Mouse (Mus musculus) liver, embryonic 12.5 days (tissue): ENCODE data around the gene Racgap1. TPM values are rescaled to one million over a fixed set of nuclear protein-coding genes. Genes with fewer than 3 reads are reported as not detected.

Experiments
- ATAC-seq: fragments of 200-750 bp; cut with Nextera tagmentation; 2 replicates; pipeline ENCODE4 v1.8.0; 2017; ENCODE audit warnings: moderate number of reproducible peaks, mild to moderate bottlenecking, moderate library complexity
- H3K27ac ChIP-seq: fragments of 300-500 bp; sonication (generic); 2 replicates; pipeline ENCODE4 v1.5.1; 2016; ENCODE audit warnings: mild to moderate bottlenecking
- H3K27me3 ChIP-seq: fragments of 300-500 bp; sonication (generic); replicated peaks from 2 replicates; pipeline ENCODE4 v1.6.1; 2016; ENCODE audit warnings: mild to moderate bottlenecking, moderate library complexity
- H3K36me3 ChIP-seq: fragments of 300-500 bp; sonication (generic); 2 replicates; pipeline ENCODE4 v1.6.1; 2016; ENCODE audit warnings: mild to moderate bottlenecking, moderate library complexity
- H3K4me1 ChIP-seq: fragments of 300-500 bp; sonication (generic); 2 replicates; pipeline ENCODE4 v1.6.1; 2016
- H3K4me2 ChIP-seq: fragments of 300-500 bp; sonication (generic); 2 replicates; pipeline ENCODE4 v1.6.1; 2016; ENCODE audit warnings: mild to moderate bottlenecking, moderate library complexity
- H3K4me3 ChIP-seq: fragments of 300-500 bp; sonication (generic); 2 replicates; pipeline ENCODE4 v1.5.1; 2016; ENCODE audit warnings: mild to moderate bottlenecking, moderate library complexity
- H3K9ac ChIP-seq: fragments of 300-500 bp; sonication (generic); 2 replicates; pipeline ENCODE4 v1.6.1; 2016; ENCODE audit warnings: mild to moderate bottlenecking, moderate library complexity
- H3K9me3 ChIP-seq: fragments of 300-500 bp; sonication (generic); replicated peaks from 2 replicates; pipeline ENCODE4 v1.6.1; 2016; ENCODE audit warnings: mild to moderate bottlenecking, moderate library complexity
- WGBS: fragments of 180-500 bp; shearing (Covaris S2); methylation state at CpG from one replicate; pipeline ENCODE4 v1.1.7; 2016; ENCODE audit not compliant: insufficient replicate concordance; 5-methylcytosine and 5-hydroxymethylcytosine counted together
- polyA plus RNA-seq: library from polyadenylated mRNA; unstranded; fragments of >200 nt; fragmentation: Nextera tagmentation; extraction: Ambion mirVana; gene quantifications from 2 replicates; pipeline ENCODE4 v1.2.1, GENCODE M21; 2016

The Racgap1 gene
- polyA plus RNA-seq, 1 experiment from 2014 or later = 93.4 TPM

DNA sequence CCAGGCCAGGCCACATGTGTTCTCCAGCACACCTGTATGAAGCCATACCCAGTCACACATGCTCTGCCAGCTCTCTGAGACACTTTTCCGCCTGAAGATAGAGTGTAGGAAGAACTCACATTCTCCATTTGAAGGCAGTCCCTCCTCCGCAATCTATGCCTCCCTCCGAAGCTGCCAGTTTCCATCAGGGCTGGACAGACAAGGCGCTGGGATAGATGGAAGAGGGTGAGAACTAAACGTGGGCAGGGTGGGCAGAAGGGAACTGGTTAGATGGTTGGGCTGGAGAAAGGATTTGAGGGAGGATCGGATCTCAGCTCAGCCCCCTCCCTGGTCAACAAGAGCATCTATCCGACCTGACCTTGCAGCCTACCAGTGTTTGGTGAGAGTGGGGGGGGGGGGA lies 54.6 kb downstream of the Racgap1 start:
- H3K4me2 ChIP-seq = no peak overlapping the region
- no peak overlapping the region for H3K4me3 ChIP-seq
- no peak overlapping the region for H3K27ac ChIP-seq
- no peak for ATAC-seq
- no peaks in the 10 kb centered on the region for H3K4me1 ChIP-seq
- H3K9me3 ChIP-seq = no peaks in the 10 kb centered on the region
- peaks cover 97% of the 10 kb centered on the region for H3K27me3 ChIP-seq
- no peak overlapping the region for H3K9ac ChIP-seq
- no peaks in the 10 kb centered on the region for H3K36me3 ChIP-seq
- WGBS = 45% methylated on average over 7 of the region's 7 CpGs

DNA sequence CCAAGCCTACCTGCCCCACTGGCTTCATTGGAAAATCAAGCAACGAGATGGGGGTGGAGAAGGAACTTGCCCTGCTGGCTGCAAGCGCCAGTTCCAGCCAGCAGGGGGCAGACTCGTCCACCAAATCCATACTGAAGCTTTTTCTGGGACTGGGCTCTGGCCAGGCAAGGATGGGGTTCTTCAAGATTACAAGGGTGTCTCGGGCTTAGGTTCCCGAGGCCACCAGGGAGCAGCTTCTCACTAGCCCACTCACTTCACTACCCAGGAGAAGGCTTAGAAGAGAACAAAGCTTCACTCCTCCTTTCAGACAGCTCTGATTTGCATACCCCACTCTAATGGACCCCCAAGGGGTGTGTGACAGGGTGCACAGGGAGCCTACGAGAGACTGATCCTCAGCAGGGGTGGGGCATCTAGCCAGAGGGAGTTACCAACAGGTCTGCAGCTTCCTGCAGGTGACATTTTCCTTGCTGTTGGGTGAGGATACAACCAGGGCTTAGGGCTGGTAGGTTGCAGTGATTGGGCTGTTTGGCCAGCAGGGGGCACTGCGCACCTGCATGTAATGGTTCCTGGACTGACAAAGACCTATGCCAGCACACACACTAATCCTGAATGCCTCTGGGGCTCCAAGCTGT lies 55.3 kb downstream of the Racgap1 start:
- Histone ChIP-seq H3K9me3 (no peaks in the 10 kb centered on the region), H3K4me3 (no peak overlapping the region), H3K27ac (no peak overlapping the region), H3K27me3 (peaks cover 97% of the 10 kb centered on the region), H3K4me1 (no peaks in the 10 kb centered on the region), H3K4me2 (no peak overlapping the region), H3K36me3 (no peaks in the 10 kb centered on the region), H3K9ac (no peak overlapping the region)
- peak; percentile 55 for ATAC-seq
- 2% methylated on average over 7 of the region's 7 CpGs for WGBS

DNA sequence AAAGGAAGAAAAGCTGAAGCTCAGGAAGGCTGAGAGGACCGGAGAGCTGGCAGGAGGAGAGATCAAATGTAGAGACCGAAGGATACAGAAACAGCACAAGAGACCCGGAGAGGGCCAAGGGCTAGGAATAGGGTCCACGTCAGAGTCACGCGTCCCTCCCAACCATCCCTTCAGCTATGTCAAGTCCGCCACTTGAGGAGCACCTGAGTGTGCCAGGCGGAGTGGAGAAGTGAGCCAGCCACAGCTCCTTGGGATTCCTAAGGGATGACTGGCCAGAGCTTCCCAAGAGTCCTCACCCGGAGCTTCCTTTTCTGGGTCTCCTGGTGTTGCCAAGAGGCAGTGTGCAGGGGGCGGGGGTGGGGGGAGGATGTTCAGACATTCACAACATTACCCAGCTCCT lies 56.5 kb downstream of the Racgap1 start:
- no peak for ATAC-seq
- Histone ChIP-seq H3K4me2 (no peak overlapping the region), H3K4me3 (no peak overlapping the region), H3K27me3 (peaks cover 97% of the 10 kb centered on the region), H3K9me3 (no peaks in the 10 kb centered on the region), H3K9ac (no peak overlapping the region), H3K4me1 (no peaks in the 10 kb centered on the region; the same call in 1 of the 2 replicates), H3K36me3 (no peaks in the 10 kb centered on the region), H3K27ac (no peak overlapping the region)
- 61% methylated on average over 10 of the region's 10 CpGs for WGBS

DNA sequence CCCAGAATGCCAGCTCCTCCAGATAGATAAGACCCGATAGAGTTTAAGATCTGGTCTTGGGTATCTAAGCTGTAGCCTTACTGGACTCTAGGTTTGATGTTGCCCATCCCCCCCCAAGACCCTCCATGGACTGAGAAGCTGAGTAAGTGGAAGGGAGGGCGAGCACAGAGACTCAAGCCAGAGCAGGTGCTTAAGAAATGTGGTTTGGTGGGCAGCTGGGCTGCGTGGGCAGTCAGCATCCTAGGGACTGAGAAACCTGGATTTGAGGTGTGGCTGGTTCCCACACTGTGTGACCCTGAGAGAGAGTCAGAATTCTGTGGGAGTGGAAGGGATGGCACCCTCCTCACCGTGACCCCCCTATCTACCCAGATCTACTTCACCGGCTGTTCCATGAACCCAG lies 58.6 kb downstream of the Racgap1 start:
- Histone ChIP-seq H3K27me3 (peaks cover 98% of the 10 kb centered on the region), H3K4me3 (no peak overlapping the region), H3K4me1 (no peaks in the 10 kb centered on the region; the same call in 1 of the 2 replicates), H3K9ac (no peak overlapping the region), H3K27ac (no peak overlapping the region), H3K36me3 (no peaks in the 10 kb centered on the region), H3K4me2 (no peak overlapping the region), H3K9me3 (no peaks in the 10 kb centered on the region)
- WGBS = 60% methylated on average over 5 of the region's 5 CpGs
- no peak for ATAC-seq

DNA sequence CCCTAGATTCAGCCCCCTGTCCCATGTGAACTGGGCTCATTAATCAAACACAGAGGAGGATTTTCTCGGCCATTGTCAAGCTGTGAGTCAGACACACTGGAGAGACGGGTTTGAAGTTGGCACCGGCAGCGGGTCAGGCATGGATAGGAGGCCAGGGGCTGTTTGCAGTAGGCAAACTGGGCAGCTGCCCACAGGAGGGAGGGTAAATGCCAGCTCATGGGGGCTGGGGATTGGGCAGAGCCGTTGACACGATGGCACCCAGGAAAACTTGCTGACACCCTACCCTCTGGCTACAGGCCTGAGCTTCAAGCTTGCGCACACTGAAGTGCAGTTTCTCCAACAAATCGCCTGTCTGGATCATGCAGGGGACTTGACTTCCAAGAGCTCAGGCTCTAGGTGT lies 59.3 kb downstream of the Racgap1 start:
- 66% methylated on average over 8 of the region's 8 CpGs for WGBS

DNA sequence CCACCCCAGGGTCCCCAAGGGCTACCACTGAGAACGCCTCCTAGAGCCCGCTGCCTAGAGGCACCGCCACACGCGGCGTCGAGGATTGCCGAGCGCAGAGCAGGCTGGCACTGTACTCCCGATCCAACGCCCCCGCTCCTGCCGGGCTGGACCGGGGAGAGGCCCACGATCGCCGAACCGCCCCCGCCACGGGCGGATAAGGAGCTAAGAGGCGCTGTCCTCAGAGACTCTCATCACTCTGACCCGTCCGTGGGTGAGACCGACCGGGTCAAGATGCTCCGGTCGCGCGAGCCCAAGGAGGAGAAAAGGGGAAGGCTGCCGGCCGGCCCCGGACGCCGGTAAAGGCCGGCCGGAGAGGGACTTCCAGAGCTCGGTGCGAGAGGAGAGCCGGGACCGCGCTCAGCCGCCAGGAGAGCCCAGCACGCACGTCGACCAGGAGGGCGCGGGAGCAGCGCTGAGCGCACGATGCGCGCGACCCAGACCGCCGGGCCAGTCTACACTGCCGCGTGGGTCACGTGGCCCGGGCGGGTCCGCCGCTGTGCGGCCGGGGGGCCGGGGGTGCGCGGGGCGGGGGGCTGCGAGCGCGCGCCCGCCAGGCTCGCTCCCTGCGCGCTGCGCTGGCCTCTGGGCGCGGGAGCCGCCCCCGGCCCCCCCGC lies 60.9 kb downstream of the Racgap1 start, which contains the start of gene Aqp5:
Gene Aqp5 (plus strand): TSS at position 354 of the 656 bp plus-strand sequence.
- no peak within 1 kb of the TSS for H3K27ac ChIP-seq
- ATAC-seq = no peak
- H3K36me3 ChIP-seq = no peaks in the 10 kb centered on the region
- no peaks in the 10 kb centered on the region; the same call in 1 of the 2 replicates for H3K4me1 ChIP-seq
- H3K4me3 ChIP-seq = peak within 1 kb of the TSS; percentile 32
- peak within 1 kb of the TSS; percentile 51 for H3K4me2 ChIP-seq
- peaks cover 100% of the 10 kb centered on the region for H3K27me3 ChIP-seq
- 3% methylated on average over 68 of the region's 83 CpGs for WGBS
- H3K9ac ChIP-seq = no peak within 1 kb of the TSS
- no peaks in the 10 kb centered on the region for H3K9me3 ChIP-seq

More for the DNA sequence above, 59.3 kb downstream of the Racgap1 start:
- H3K27me3 ChIP-seq = peaks cover 98% of the 10 kb centered on the region
- H3K27ac ChIP-seq = no peak overlapping the region
- no peak overlapping the region for H3K4me2 ChIP-seq
- ATAC-seq = no peak
- no peak overlapping the region for H3K9ac ChIP-seq
- H3K36me3 ChIP-seq = no peaks in the 10 kb centered on the region
- H3K4me1 ChIP-seq = no peaks in the 10 kb centered on the region; the same call in 1 of the 2 replicates
- H3K4me3 ChIP-seq = no peak overlapping the region
- H3K9me3 ChIP-seq = no peaks in the 10 kb centered on the region

DNA sequence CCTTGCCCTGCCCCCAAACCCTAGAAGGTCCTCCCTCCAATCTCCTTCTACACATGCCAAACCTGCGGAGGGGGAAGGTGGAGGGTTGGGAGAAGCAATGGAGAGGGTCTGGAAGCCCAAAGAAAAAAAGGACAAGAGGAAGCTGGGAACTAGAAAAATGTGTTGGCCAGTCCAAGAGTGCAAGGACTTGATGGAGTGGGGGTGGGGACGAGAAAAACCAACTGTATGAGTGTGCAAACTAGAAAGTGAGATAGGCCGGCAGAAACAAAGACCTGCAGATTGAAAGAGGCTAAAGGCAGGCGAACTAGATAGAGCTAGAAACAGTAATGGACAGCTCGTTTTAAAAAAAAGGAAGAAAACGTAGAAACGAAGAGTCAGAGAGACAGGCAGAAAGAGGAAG lies 61.8 kb downstream of the Racgap1 start:
- no peak overlapping the region for H3K9ac ChIP-seq
- H3K27ac ChIP-seq = no peak overlapping the region
- peaks cover 100% of the 10 kb centered on the region for H3K27me3 ChIP-seq
- no peaks in the 10 kb centered on the region for H3K36me3 ChIP-seq
- H3K9me3 ChIP-seq = no peaks in the 10 kb centered on the region
- ATAC-seq = no peak
- 7% methylated on average over 7 of the region's 7 CpGs for WGBS
- H3K4me3 ChIP-seq = no peak overlapping the region
- H3K4me2 ChIP-seq = no peak overlapping the region
- peaks cover 3% of the 10 kb centered on the region; the same call in 1 of the 2 replicates for H3K4me1 ChIP-seq

DNA sequence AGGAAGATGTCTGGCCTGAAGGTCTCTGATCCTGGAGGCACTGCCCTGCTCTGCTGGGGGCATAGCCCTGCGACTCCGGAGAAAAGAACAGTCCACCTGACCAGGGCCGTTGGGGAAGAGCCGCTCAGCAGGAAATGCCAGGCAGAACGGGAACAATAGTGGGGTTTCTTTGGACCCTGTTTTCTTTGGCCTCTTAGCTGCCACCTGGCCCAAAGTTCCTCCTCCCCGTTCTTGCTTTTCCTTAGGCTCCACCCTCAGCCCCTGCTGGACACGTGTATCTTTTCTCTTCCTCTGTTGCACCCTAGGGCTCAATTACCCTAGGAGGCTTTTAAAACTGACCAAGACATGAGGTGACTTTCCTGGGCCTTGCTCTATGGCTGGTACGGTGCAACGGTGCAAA lies 62.2 kb downstream of the Racgap1 start:
- Histone ChIP-seq H3K4me1 (peaks cover 7% of the 10 kb centered on the region), H3K27ac (no peak overlapping the region), H3K4me3 (no peak overlapping the region), H3K36me3 (no peaks in the 10 kb centered on the region), H3K4me2 (no peak overlapping the region), H3K27me3 (peaks cover 100% of the 10 kb centered on the region), H3K9ac (no peak overlapping the region), H3K9me3 (no peaks in the 10 kb centered on the region)
- WGBS = 6% methylated on average over 9 of the region's 9 CpGs
- ATAC-seq = no peak

DNA sequence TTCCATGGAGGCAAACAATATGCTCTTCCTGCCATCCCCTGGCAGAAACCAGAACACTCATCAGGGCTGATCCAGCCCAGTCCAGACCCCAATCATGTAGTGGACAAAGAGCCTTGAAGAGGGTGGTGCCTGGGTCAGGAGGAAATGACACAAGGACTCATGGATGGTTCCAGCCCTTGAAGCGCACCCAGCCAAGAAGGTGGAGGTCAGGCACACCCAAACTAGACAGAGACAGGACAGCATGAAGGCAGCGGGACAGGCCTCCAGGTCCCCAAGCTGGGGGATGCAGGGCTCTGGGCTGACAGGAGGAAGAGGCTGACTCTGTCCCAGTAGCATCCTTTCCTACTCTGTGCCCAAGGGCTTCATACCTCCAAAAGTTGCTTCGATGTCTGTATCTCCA lies 64.9 kb downstream of the Racgap1 start:
- Histone ChIP-seq H3K9me3 (no peaks in the 10 kb centered on the region), H3K4me1 (peaks cover 10% of the 10 kb centered on the region), H3K9ac (no peak overlapping the region), H3K27ac (no peak overlapping the region), H3K27me3 (peaks cover 100% of the 10 kb centered on the region), H3K36me3 (no peaks in the 10 kb centered on the region), H3K4me3 (no peak overlapping the region), H3K4me2 (no peak overlapping the region)
- WGBS = 67% methylated on average over 3 of the region's 3 CpGs
- ATAC-seq = no peak

DNA sequence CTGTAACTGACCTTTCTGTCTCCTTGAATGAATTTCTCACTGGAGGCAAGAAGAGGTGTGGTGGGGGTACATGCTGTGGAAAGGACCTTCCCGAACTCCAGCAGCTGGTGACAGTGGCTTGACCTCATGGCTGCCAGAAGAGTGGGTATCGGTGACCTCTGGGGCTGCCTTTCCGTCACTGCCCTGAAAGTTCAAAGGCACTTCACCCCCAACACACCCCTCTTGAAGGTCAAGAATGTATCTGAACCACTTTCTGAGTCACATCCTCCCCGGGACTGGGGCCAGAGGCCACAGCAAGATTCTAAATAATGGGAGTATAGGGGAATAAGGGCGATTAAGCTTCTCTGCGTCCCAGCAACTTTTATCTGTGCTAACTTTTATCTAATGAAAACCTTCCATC lies 65.7 kb downstream of the Racgap1 start:
- H3K4me3 ChIP-seq = no peak overlapping the region
- no peak overlapping the region for H3K4me2 ChIP-seq
- WGBS = 46% methylated on average over 6 of the region's 6 CpGs
- H3K4me1 ChIP-seq = peaks cover 10% of the 10 kb centered on the region
- no peak for ATAC-seq
- H3K9ac ChIP-seq = no peak overlapping the region
- H3K27ac ChIP-seq = no peak overlapping the region
- H3K36me3 ChIP-seq = no peaks in the 10 kb centered on the region
- peaks cover 100% of the 10 kb centered on the region for H3K27me3 ChIP-seq
- H3K9me3 ChIP-seq = no peaks in the 10 kb centered on the region

DNA sequence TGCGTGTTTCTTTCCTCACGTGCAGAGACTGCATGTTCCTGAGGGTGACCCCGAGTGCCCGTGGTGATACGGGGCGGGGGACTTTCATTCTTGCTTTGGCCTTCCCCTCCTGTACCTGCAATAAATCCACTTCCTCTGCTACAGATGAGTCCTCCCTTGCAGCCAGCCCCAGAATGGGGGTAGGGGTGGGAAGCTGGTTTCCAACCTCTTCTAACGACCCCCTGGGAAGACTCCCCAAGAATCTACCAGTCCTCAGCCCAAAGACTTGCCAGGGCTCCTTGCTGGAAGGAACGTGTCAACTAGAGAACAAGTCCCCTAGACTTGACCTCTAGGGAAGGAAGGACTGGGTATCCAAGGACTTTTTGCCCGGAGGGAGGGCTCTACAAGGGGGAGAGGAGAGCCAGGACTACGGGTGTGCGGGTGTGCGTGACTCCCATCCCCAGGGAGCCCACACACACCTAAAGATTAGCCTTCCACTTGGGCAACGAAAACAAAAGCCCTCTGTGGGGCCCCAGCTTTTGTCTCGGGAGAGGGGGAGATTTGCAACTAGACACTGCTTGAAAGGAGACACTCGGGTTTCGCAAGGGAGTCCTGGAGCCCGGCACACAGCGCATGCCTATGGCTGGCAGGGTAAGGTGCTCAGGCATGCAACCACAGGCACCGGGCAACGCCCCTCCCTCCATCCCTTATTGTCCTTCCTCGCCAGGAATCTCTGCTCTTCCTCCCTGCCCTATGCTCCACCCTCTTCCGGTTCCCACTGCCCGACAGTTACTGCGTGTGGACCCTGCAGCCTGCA lies 66.9 kb downstream of the Racgap1 start:
- peaks cover 100% of the 10 kb centered on the region for H3K27me3 ChIP-seq
- H3K27ac ChIP-seq = no peak overlapping the region
- no peaks in the 10 kb centered on the region for H3K9me3 ChIP-seq
- H3K4me1 ChIP-seq = peaks cover 10% of the 10 kb centered on the region; the same call in 1 of the 2 replicates
- no peak for ATAC-seq
- no peaks in the 10 kb centered on the region for H3K36me3 ChIP-seq
- WGBS = 2% methylated on average over 24 of the region's 24 CpGs
- peak overlapping the region; percentile 53 for H3K4me2 ChIP-seq
- H3K4me3 ChIP-seq = peak overlapping the region; percentile 19; the same call in 1 of the 2 replicates
- no peak overlapping the region for H3K9ac ChIP-seq
